Mouse (Mus musculus) liver, adult 2 months (tissue): Measurements from ENCODE around the gene Rce1. TPM values are rescaled to one million over a fixed set of nuclear protein-coding genes. Genes with fewer than 3 reads are reported as not detected.

Source experiments
- DNase-seq: peaks from one replicate; pipeline ENCODE4 v3.0.0-alpha.2; 2011; ENCODE audit warnings: low read depth, low spot score; ENCODE audit errors: extremely low read depth
- H3K27ac ChIP-seq: fragments of 200-500 bp; replicated peaks from 2 replicates; pipeline ENCODE4 v1.5.1; 2012; ENCODE audit warnings: low read depth, mild to moderate bottlenecking, control low read depth, inconsistent platforms, low read length; ENCODE audit not compliant: insufficient read depth
- H3K27me3 ChIP-seq: fragments of 200-500 bp; 2 replicates; pipeline ENCODE4 v1.6.1; 2012; ENCODE audit warnings: mild to moderate bottlenecking, moderate library complexity, low read length, inconsistent platforms; ENCODE audit not compliant: control insufficient read depth, insufficient read depth
- H3K36me3 ChIP-seq: fragments of 200-500 bp; 2 replicates; pipeline ENCODE4 v1.6.1; 2012; ENCODE audit warnings: low read length, inconsistent platforms; ENCODE audit not compliant: control insufficient read depth, insufficient read depth
- H3K4me1 ChIP-seq: fragments of 200-500 bp; 2 replicates; pipeline ENCODE4 v1.6.1; 2011; ENCODE audit warnings: low read length; ENCODE audit not compliant: control insufficient read depth, insufficient read depth
- H3K4me3 ChIP-seq: fragments of 200-500 bp; 2 replicates; pipeline ENCODE4 v1.5.1; 2011; ENCODE audit warnings: low read depth, mild to moderate bottlenecking, control low read depth, low read length, moderate library complexity; ENCODE audit not compliant: insufficient read depth
- H3K79me2 ChIP-seq: fragments of 200-500 bp; 2 replicates; pipeline ENCODE4 v1.6.1; 2012; ENCODE audit warnings: inconsistent platforms, mild to moderate bottlenecking, low read length, moderate library complexity; ENCODE audit not compliant: control insufficient read depth, insufficient read depth
- H3K9ac ChIP-seq: fragments of 200-500 bp; 2 replicates; pipeline ENCODE4 v1.6.1; 2012; ENCODE audit warnings: low read depth, mild to moderate bottlenecking, control low read depth, inconsistent platforms, low read length
- CTCF ChIP-seq: fragments of 200-500 bp; IDR thresholded peaks from 2 replicates; pipeline ENCODE4 v1.5.1; 2011; ENCODE audit warnings: low read depth, low read length, control low read depth
- POLR2A ChIP-seq: fragments of 200-500 bp; IDR thresholded peaks from 2 replicates; pipeline ENCODE4 v1.6.1; 2011; ENCODE audit warnings: low read length, control low read depth; ENCODE audit not compliant: insufficient read depth; ENCODE audit errors: extremely low read depth
- WGBS: fragments of 180-500 bp; shearing (Covaris S2); methylation state at CpG from one replicate; pipeline ENCODE4 v1.1.7; 2018; 5-methylcytosine and 5-hydroxymethylcytosine counted together
- polyA plus RNA-seq: library from polyadenylated mRNA; depleted of rRNA; stranded (reverse); fragments of >200 nt; gene quantifications from 2 replicates; pipeline ENCODE4 v1.2.3, GENCODE M21; 2012
- total RNA-seq: library from RNA; depleted of rRNA; stranded (reverse); fragments of >200 nt; gene quantifications from 2 replicates; pipeline ENCODE4 v1.2.3, GENCODE M21; 2014

The Rce1 gene
- total and polyA plus RNA-seq, 2 experiments: 14.8 to 44.9 TPM

DNA sequence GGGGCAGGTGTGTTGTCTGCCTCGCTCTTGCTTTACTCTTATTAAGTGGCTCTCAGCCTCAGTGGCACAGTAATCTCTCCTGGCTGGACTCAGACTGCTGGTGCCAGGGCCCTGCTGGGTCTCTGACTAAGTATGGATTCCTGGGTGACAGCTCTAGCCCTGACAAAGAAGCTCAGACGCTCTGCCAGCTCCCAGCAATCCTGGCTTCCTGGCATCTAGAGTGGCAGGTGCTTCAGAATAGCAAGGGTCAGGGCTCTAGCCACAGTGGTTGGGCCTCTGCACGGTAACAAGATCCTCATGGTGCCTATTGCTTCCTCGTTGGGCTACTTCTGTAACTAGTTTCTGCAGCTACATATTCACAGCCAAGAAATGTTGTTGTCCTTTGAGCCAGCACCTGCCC, 15.3 kb downstream of the Rce1 start:
- no peaks in the 10 kb centered on the region; the same call in 1 of the 2 replicates for H3K79me2 ChIP-seq
- no peak overlapping the region for H3K4me3 ChIP-seq
- TF ChIP-seq CTCF (no peak), POLR2A (no peak)
- peaks cover 2% of the 10 kb centered on the region; the same call in 1 of the 2 replicates for H3K4me1 ChIP-seq
- H3K36me3 ChIP-seq: peaks cover 23% of the 10 kb centered on the region
- no peak overlapping the region for H3K27ac ChIP-seq
- H3K9ac ChIP-seq: no peak overlapping the region
- H3K27me3 ChIP-seq: no peaks in the 10 kb centered on the region
- no peak for DNase-seq
- 81% methylated on average over 4 of the region's 4 CpGs for WGBS

DNA sequence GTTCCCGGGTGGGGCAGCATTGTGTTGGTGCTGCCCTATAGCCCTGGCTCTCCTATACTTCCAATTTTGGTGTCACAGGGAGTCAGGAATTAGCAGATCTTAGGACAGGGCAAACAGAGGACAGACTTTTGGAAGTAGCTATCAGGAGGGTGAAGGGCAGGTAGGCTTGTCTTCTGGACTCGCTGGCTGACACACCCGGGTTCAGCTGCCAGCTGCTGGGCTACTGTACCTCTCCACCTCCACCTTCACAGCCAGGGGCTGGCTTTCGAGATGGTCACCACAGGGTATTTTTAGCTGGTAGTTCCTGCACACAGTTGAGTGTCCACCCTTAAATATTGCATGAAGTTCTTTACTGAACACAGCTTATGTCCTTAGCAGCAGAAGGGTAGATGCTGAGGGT, 16.9 kb downstream of the Rce1 start:
- Histone ChIP-seq H3K27me3 (no peaks in the 10 kb centered on the region), H3K9ac (no peak overlapping the region), H3K4me1 (peaks cover 2% of the 10 kb centered on the region; the same call in 1 of the 2 replicates), H3K4me3 (no peak overlapping the region), H3K79me2 (no peaks in the 10 kb centered on the region; the same call in 1 of the 2 replicates), H3K27ac (0 out of 2 replicates have a peak overlapping the region, but pooled peaks have one; percentile 25), H3K36me3 (peaks cover 26% of the 10 kb centered on the region)
- DNase-seq: peak; percentile 57
- TF ChIP-seq CTCF: no peak
- no peak for TF ChIP-seq POLR2A
- WGBS: 45% methylated on average over 4 of the region's 4 CpGs

DNA sequence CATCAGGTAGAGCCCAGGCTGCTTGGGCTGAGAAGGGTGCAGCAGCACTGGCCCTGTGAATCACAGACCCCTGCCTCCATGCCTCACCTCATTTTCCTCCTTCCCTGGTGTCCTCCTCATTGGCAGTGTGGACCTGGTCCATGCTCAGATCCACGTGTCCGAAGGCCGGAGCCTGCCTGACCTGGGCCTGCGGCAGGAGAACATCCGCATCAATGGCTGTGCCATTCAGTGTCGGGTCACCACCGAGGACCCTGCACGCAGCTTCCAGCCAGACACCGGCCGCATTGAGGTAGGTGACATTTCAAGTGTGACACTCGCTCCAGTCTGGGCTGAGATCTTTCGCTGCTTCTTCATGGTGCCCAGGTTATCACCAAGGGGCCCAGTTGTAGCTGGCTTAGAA, 18.0 kb downstream of the Rce1 start:
- no peak overlapping the region for H3K9ac ChIP-seq
- no peak overlapping the region for H3K4me3 ChIP-seq
- H3K36me3 ChIP-seq: peaks cover 27% of the 10 kb centered on the region
- H3K4me1 ChIP-seq: peaks cover 2% of the 10 kb centered on the region; the same call in 1 of the 2 replicates
- no peaks in the 10 kb centered on the region for H3K27me3 ChIP-seq
- peak overlapping the region; percentile 46; the same call in 1 of the 2 replicates for H3K27ac ChIP-seq
- TF ChIP-seq CTCF (no peak), POLR2A (no peak)
- no peaks in the 10 kb centered on the region; the same call in 1 of the 2 replicates for H3K79me2 ChIP-seq
- 93% methylated on average over 12 of the region's 12 CpGs for WGBS
- no peak for DNase-seq

DNA sequence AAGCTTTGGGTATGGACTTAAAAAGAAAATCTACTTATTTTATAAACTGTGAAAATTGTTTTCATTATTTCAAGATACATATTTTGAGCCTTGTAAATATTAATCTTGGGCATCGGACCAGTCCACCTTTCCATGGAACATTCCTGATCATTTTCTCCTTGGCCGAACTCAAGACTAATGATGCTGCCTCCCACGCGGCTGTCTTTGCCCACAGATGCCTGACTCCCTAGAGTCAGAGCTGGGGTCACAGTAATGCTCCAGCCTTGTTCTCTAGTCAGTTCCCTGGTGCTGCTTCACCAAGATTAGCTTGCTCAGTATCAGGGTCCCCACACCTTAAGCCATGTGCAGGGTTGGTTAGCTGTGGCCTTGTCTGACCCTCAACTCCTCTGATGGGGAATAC, 19.8 kb downstream of the Rce1 start:
- 83% methylated on average over 4 of the region's 4 CpGs for WGBS
- H3K27ac ChIP-seq: no peak overlapping the region
- no peak for TF ChIP-seq CTCF
- no peak for TF ChIP-seq POLR2A
- DNase-seq: no peak
- H3K27me3 ChIP-seq: no peaks in the 10 kb centered on the region
- H3K36me3 ChIP-seq: peaks cover 28% of the 10 kb centered on the region
- no peak overlapping the region for H3K4me3 ChIP-seq
- H3K79me2 ChIP-seq: peaks cover 5% of the 10 kb centered on the region; the same call in 1 of the 2 replicates
- peaks cover 7% of the 10 kb centered on the region for H3K4me1 ChIP-seq
- H3K9ac ChIP-seq: no peak overlapping the region

DNA sequence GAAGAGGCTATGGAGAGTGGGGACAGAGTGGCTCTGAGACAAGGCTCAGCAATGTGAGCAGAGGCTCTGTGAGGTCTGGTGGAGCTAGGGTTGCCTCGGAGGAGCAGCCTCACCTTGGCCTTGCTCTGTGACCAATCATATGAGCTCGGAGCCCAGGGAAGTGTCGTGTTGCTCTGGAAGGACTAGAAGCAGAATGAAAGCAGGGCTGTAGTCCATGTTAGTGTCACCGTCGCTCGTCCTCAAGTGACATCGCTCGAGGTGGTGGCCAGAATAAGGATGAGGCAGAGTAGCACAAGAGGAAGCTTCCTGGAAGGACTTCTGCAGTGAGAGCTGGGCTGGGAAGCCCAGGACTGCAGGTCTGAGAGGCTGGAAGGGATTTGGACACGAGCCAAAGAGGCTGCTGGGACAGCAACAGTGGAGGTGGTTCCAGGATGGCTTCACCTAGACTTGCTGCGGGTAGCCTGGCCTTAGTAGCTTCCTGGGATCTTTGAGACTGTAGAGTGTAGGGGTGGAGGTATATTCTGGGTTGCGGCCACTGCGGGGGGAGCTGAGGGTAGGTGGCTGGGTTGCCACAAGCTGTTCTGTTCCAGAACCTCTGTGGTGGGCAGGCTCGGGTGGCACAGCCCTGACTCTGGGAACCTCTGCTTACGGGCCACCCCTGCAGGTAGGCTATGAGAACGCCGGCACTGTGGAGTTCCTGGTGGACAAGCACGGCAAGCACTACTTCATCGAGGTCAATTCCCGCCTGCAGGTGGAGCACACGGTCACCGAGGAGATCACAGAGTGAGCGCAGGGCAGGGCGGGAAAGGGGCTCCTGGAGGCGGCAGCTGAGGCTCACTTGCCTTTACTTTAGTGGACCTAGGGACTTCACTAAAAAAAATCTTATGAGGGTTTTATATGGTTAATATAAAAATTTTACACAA, 21.4 kb downstream of the Rce1 start:
- peaks cover 21% of the 10 kb centered on the region; the same call in 1 of the 2 replicates for H3K36me3 ChIP-seq
- H3K4me3 ChIP-seq: no peak overlapping the region
- no peak for DNase-seq
- H3K27me3 ChIP-seq: no peaks in the 10 kb centered on the region
- TF ChIP-seq CTCF (peak; percentile 30), POLR2A (no peak)
- H3K9ac ChIP-seq: no peak overlapping the region
- H3K27ac ChIP-seq: no peak overlapping the region
- WGBS: 68% methylated on average over 24 of the region's 24 CpGs
- peaks cover 17% of the 10 kb centered on the region for H3K4me1 ChIP-seq
- H3K79me2 ChIP-seq: peaks cover 5% of the 10 kb centered on the region; the same call in 1 of the 2 replicates
